ENCODE assay signal across 10 mouse cellular contexts in the genomic region with DNA sequence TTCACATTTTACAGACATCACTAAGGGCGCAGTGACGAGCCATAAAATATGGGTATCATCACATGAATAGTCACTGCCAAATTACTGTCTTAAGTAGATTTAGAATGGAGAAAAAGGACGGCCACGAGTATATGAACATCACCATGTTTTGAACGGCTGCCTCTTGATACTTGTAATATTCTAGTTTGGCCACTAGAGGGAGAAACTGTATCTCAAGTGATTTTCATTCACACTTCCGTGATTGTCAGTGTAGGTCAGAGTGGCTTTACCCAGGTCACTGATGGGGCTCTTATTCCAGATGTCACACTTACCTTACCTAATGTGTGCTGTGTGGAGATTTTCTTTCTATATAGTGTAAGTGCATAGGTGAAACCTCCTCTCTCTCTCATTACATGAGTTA. TPM values are rescaled to one million over a fixed set of nuclear protein-coding genes. Genes with fewer than 3 reads are reported as not detected.
DNase-seq lines count a peak whose midpoint lies in the region; ATAC-seq and TF ChIP-seq lines count a peak whose summit lies in the region.
"Had no signal": no experiment of that assay in that cellular context is flagged by ENCODE, and none has a peak within 500 bp of the region (broad histone marks: within the 10 kb centered on the region; RNA-seq: fewer than 3 reads in every experiment).

No protein-coding gene starts in this region.

- H3K4me3 ChIP-seq in cerebellum, adult 2 months (replicated peaks; ENCODE audit: insufficient read depth, low read depth, low read length): no peak overlapping the region
- H3K4me3 ChIP-seq in left cerebral cortex, adult 2 months: no peak overlapping the region
- H3K4me3 ChIP-seq: neural tube, embryonic 12.5 days had no signal

- TF ChIP-seq CTCF in cerebellum, adult 2 months (IDR thresholded peaks at IDR 0.05; ENCODE audit: borderline replicate concordance, insufficient read depth, low read depth, low read length): peak; percentile 48; the same call in 1 of the 2 replicates
- TF ChIP-seq CTCF in left cerebral cortex, adult 2 months (IDR thresholded peaks at IDR 0.05): peak; percentile 91
- peak; percentile 55; the same call in 1 of the 2 replicates for TF ChIP-seq CTCF in brain, embryonic 14.5 days (IDR thresholded peaks at IDR 0.05; ENCODE audit: borderline replicate concordance, extremely low read depth, insufficient read depth, insufficient read length)

- H3K27me3 ChIP-seq in cerebellum, adult 2 months (ENCODE audit: control insufficient read depth, insufficient read depth, low read length): no peaks in the 10 kb centered on the region
- H3K27me3 ChIP-seq: neural tube, embryonic 12.5 days had no signal

- H3K4me1 ChIP-seq in cerebellum, adult 2 months (ENCODE audit: control insufficient read depth, insufficient read depth, low read length): peaks cover 9% of the 10 kb centered on the region

- DNase-seq in cerebellum, adult 2 months: peak in 1 of 2 experiments; percentile 61
- DNase-seq in cerebellum, adult 9-11 months: no peak
- no peak for DNase-seq in left cerebral cortex, adult 2 months (ENCODE audit: extremely low spot score in 1 of 2, low spot score in 2 of 2)
- no peak for DNase-seq in left cerebral cortex, adult 8-10 months (ENCODE audit: low spot score in 2 of 2)
- DNase-seq in brain, embryonic 14.5 days (ENCODE audit: low read depth): peak; percentile 74
- no peak for DNase-seq in right cerebral cortex, postnatal 10 days (ENCODE audit: low spot score in 2 of 2)
- DNase-seq in kidney, adult 11 months: no peak
- DNase-seq: cerebellum, postnatal 36 days had no signal

- peak; percentile 57 for ATAC-seq in monocyte, adult 5-6 weeks (replicated peaks; ENCODE audit: insufficient number of reproducible peaks, low FRiP score, low TSS enrichment, poor library complexity, severe bottlenecking)

- TF ChIP-seq POLR2A in cerebellum, adult 2 months (IDR thresholded peaks at IDR 0.05; ENCODE audit: borderline replicate concordance, insufficient read depth, low read length): no peak
- TF ChIP-seq POLR2A in brain, embryonic 14.5 days (IDR thresholded peaks at IDR 0.05; ENCODE audit: borderline replicate concordance, extremely low read depth, insufficient read depth, insufficient read length, poor library complexity, severe bottlenecking): no peak

- intact Hi-C loops in left cerebral cortex, adult 2 months (cut with DNase I): no loop called here

- H3K27ac ChIP-seq in cerebellum, adult 2 months (ENCODE audit: insufficient read depth, low read length): no peak overlapping the region
- no peak overlapping the region for H3K27ac ChIP-seq in left cerebral cortex, adult 2 months
- H3K27ac ChIP-seq: neural tube, embryonic 12.5 days had no signal

- 6% methylated on average over 6 of the region's 6 CpGs for WGBS in cerebellum, adult 2 months

RNA-seq across cellular contexts. Expression of gene Cyp2u1, which starts 3.1 kb away (rescaled TPM):
- polyA plus RNA-seq in cerebellum, adult 2 months (2012; rRNA removed): 13.1 and 13.8 TPM in 2 replicates
- total RNA-seq in left cerebral cortex, adult 2 months (2021): 10 to 100 TPM; 16.0 to 17.3 TPM
- 10 to 100 TPM; 17.0 to 20.6 (median 19.0) TPM for total RNA-seq in left cerebral cortex, adult 8-10 months (2022)
- polyA plus RNA-seq in brain, embryonic 14.5 days (2012; rRNA removed): 3.5 and 3.7 TPM in 2 replicates
- total RNA-seq in monocyte, adult 5-6 weeks (2017): 0.39 TPM in 1 of 3 replicates, not detected in the others

RNA-seq across cellular contexts. Expression of gene Hadh, which starts 28.0 kb away (rescaled TPM):
- 39.6 and 40.5 TPM in 2 replicates for polyA plus RNA-seq in cerebellum, adult 2 months (2012; rRNA removed)
- total RNA-seq in left cerebral cortex, adult 2 months (2021): 10 to 100 TPM; 17.8 to 19.8 TPM
- 10 to 100 TPM; 22.9 to 28.0 (median 26.1) TPM for total RNA-seq in left cerebral cortex, adult 8-10 months (2022)
- polyA plus RNA-seq in brain, embryonic 14.5 days (2012; rRNA removed): 29.4 and 32.0 TPM in 2 replicates
- 12.7 to 23.1 TPM (median 17.3 TPM) in 3 replicates for total RNA-seq in monocyte, adult 5-6 weeks (2017)

Comparison
In these comparisons a context has a peak if more than half of its experiments do, and no peak if none do; other contexts are left out.
1. RNA of gene Cyp2u1, which starts 3.1 kb away (total RNA-seq): 17.0 to 20.6 TPM in left cerebral cortex, adult 8-10 months and 16.0 to 17.3 TPM in left cerebral cortex, adult 2 months; 0.39 TPM in monocyte, adult 5-6 weeks; every median in the first group is over 10 times any median in the second.
2. Peak in every context shown above with its lines, with median percentiles within 50 percentile points of each other: CTCF ChIP-seq.